Mouse (Mus musculus) adrenal gland, postnatal 14 days (tissue): ENCODE data around the gene Eif2ak1. TPM values are rescaled to one million over a fixed set of nuclear protein-coding genes. Genes with fewer than 3 reads are reported as not detected.

ENCODE experiments used
- DNase-seq: peaks from one replicate; pipeline ENCODE4 v3.0.0; 2021; ENCODE audit warnings: mixed read lengths
- total RNA-seq: library from RNA; stranded (reverse); gene quantifications from 2 replicates; pipeline ENCODE4 v1.2.3, GENCODE M21; 2021

Gene Eif2ak1
- total RNA-seq, 1 experiment from 2014 or later = 33.1 TPM

DNA sequence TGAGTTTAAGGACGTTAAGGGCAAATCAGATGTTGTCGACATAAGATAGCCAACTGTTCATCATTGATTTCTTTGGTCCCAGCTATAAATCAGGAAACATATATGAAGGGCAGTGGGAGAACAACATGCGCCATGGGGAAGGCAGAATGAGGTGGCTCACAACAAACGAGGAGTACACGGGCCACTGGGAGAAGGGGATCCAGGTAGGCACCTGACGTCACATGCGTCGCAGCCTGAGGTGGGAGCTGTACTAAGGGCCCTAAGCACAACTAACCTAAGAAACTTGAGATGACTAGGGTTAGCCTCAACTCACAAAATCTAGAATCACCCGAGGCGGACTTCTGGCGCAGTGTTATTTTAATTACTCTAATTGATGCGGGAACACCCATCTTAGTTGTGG is 130.8 kb downstream of the Eif2ak1 start:
- DNase-seq = no peak

GRCm38 (mm10) chr5:143950016-143950415 is 132.4 kb downstream of the Eif2ak1 start:
- DNase-seq = peak; percentile 40

Other genes starting within 250 kb of the Eif2ak1 start
- 139 and 144 TPM in 2 replicates for gene Cyth3, start 195.3 kb upstream of the Eif2ak1 start, total RNA-seq
- 13.5 and 16.8 TPM in 2 replicates for gene Usp42, start 85.5 kb upstream of the Eif2ak1 start, total RNA-seq
- gene Ankrd61, start 79.9 kb downstream of the Eif2ak1 start, total RNA-seq = not detected in 2 replicates
- gene Aimp2, start 92.1 kb downstream of the Eif2ak1 start, total RNA-seq = 33.5 and 41.5 TPM in 2 replicates
- gene Pms2, start 92.2 kb downstream of the Eif2ak1 start, total RNA-seq = 8.7 and 8.9 TPM in 2 replicates
- gene Gm42421, start 110.4 kb downstream of the Eif2ak1 start, total RNA-seq = not detected in 2 replicates
- 1.3 and 1.7 TPM in 2 replicates for gene Rsph10b, start 115.2 kb downstream of the Eif2ak1 start, total RNA-seq
- 47.6 and 59.7 TPM in 2 replicates for gene Ccz1, start 197.1 kb downstream of the Eif2ak1 start, total RNA-seq
- not detected in 2 replicates for gene Ocm, start 208.9 kb downstream of the Eif2ak1 start, total RNA-seq